Mouse (Mus musculus) heart, postnatal 0 days (tissue): Measurements from ENCODE around the gene Tmem94. TPM values are rescaled to one million over a fixed set of nuclear protein-coding genes. Genes with fewer than 3 reads are reported as not detected.

Experiments
- ATAC-seq: fragments of 200-750 bp; cut with Nextera tagmentation; 2 replicates; pipeline ENCODE4 v1.8.0; 2017; ENCODE audit warnings: low read depth, moderate number of reproducible peaks, moderate library complexity; ENCODE audit not compliant: insufficient read depth
- DNase-seq: peaks from one replicate; pipeline ENCODE4 v3.0.0-alpha.2; 2016; ENCODE audit warnings: low spot score
- H3K27ac ChIP-seq: fragments of 300-500 bp; sonication (generic); 2 replicates; pipeline ENCODE4 v1.5.1; 2014; ENCODE audit warnings: low read depth, mild to moderate bottlenecking
- H3K27me3 ChIP-seq: fragments of 300-500 bp; sonication (generic); 2 replicates; pipeline ENCODE4 v1.6.1; 2014; ENCODE audit warnings: low read length, mixed read lengths; ENCODE audit not compliant: control insufficient read depth, insufficient read depth
- H3K36me3 ChIP-seq: fragments of 300-500 bp; sonication (generic); replicated peaks from 2 replicates; pipeline ENCODE4 v1.6.1; 2014; ENCODE audit warnings: low read length, mixed read lengths; ENCODE audit not compliant: control insufficient read depth, insufficient read depth
- H3K4me1 ChIP-seq: fragments of 300-500 bp; sonication (generic); 2 replicates; pipeline ENCODE4 v1.6.1; 2014; ENCODE audit warnings: antibody characterized with exemption; ENCODE audit not compliant: control insufficient read depth, insufficient read depth
- H3K4me2 ChIP-seq: fragments of 300-500 bp; sonication (generic); 2 replicates; pipeline ENCODE4 v1.6.1; 2014; ENCODE audit warnings: low read depth, mild to moderate bottlenecking, low read length, moderate library complexity
- H3K4me3 ChIP-seq: fragments of 300-500 bp; sonication (generic); 2 replicates; pipeline ENCODE4 v1.5.1; 2014; ENCODE audit warnings: low read depth, low read length
- H3K9ac ChIP-seq: fragments of 300-500 bp; sonication (generic); replicated peaks from 2 replicates; pipeline ENCODE4 v1.6.1; 2014; ENCODE audit warnings: low read depth, low read length, mixed read lengths
- H3K9me3 ChIP-seq: fragments of 300-500 bp; sonication (generic); replicated peaks from 2 replicates; pipeline ENCODE4 v1.6.1; 2016; ENCODE audit warnings: low read length; ENCODE audit not compliant: control insufficient read depth
- CTCF ChIP-seq: IDR thresholded peaks from 2 replicates; pipeline ENCODE4 v1.5.1; 2016; ENCODE audit warnings: antibody characterized with exemption, control low read depth, low read depth
- EP300 ChIP-seq: IDR thresholded peaks from 2 replicates; pipeline ENCODE4 v1.6.1; 2016; ENCODE audit warnings: antibody characterized with exemption, low read depth
- WGBS: fragments of 180-500 bp; shearing (Covaris S2); extraction: QIAGEN DNeasy Blood & Tissue Kit; methylation state at CpG from one replicate; pipeline ENCODE4 v1.1.7; 2014; 5-methylcytosine and 5-hydroxymethylcytosine counted together
- polyA plus RNA-seq: library from polyadenylated mRNA; unstranded; fragments of >200 nt; fragmentation: Nextera tagmentation; extraction: Ambion mirVana; gene quantifications from 2 replicates; pipeline ENCODE4 v1.2.1, GENCODE M21; 2015
- total RNA-seq: library from RNA; depleted of rRNA; stranded (reverse); fragments of >200 nt; gene quantifications from 2 replicates; pipeline ENCODE4 v1.2.3, GENCODE M21; 2014; ENCODE audit warnings: low replicate concordance

The Tmem94 gene
- total and polyA plus RNA-seq, 2 experiments from 2014 or later = 34.0 to 65.0 TPM

DNA sequence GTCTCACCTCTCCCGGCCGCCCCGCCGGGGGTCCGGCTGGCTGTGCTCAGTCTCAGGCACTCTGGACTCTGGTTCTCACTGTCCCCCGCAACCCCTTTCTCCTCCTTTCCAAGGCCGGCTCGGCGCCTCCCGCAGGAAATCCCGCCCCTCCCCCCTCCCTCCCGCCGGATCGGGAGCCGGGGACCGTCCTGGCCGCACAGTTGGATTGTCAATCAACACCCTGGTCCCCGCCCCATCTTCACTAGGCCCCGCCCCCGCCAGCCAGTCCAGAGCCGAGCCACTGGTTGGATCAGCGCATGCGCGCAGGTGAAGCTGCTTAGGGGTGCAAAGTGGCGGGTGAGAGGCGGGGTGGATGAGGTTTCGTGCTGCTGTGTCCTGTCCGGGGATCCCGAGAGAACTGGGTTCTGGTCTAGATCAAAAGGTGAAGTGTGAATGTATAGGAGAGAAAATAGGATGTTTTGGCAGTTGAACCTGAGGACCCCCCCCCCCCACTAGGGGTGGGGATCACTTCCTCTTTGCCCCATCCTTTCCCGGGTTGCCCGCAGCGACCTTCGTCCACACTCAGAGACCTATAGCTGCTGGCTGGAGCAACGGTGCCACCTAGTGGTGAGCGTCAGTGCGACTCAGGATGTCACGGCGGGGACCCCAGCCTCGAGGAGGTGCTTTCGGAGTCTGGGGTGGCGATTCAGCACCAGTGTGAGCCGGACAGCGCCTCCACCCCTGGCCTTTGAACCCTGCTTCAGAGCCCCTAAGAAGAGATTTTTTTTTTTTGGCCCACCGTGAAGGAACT, 48.5 kb downstream of the Tmem94 start, which contains the start of gene Caskin2:
TSS of gene Caskin2 (minus strand) at position 133 of the 790 bp plus-strand sequence.
- Histone ChIP-seq H3K27ac (peak within 1 kb of the TSS; percentile 91), H3K27me3 (no peaks in the 10 kb centered on the region), H3K4me3 (peak within 1 kb of the TSS; percentile 65), H3K4me2 (peak within 1 kb of the TSS; percentile 98), H3K9me3 (no peaks in the 10 kb centered on the region), H3K9ac (peak within 1 kb of the TSS; percentile 77), H3K4me1 (peaks cover 41% of the 10 kb centered on the region), H3K36me3 (peaks cover 10% of the 10 kb centered on the region; the same call in 1 of the 2 replicates)
- WGBS = under 1% methylated on average over 37 of the region's 44 CpGs
- ATAC-seq (peak; percentile 83), DNase-seq (peak; percentile 97)
- peak; percentile 99 for TF ChIP-seq CTCF
- peak; percentile 61 for TF ChIP-seq EP300

DNA sequence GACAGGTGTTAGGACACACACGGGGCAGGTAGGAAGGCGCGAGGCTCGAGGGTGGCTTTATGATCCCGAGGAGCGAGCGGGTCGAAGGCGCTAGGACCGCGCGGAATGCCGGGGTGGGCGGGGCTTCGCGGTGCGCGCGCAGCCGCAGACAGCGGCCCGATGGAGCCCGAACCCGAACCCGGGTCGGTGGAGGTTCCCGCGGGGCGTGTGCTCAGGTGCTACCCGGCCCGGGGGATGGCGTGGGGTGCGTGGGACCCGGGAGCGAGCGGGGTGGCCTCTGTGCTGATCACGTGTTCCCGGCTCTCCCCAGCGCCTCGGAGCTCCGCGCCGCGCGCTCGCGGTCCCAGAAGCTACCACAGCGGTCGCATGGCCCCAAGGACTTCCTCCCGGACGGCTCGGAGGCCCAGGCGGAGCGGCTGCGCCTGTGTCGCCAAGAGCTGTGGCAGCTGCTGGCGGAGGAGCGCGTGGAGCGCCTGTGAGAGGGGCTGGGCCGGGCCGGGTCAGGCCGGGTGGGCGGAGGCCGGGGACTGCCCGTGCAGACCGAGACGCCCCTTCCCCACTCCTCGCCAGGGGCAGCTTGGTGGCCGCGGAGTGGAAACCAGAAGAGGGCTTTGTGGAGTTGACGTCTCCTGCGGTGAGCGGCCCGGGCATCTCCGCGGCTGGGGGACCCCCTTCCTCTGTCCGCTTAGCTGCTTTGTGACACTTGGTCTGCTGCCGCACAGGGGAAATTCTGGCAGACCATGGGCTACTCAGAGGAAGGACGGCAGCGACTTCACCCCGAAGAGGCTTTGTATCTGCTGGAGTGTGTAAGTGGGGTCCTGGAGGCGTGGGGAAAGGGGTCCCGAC, 49.6 kb downstream of the Tmem94 start, which contains the start of gene Tsen54:
TSS of gene Tsen54 (plus strand) at position 120 of the 846 bp plus-strand sequence.
- H3K4me3 ChIP-seq = peak within 1 kb of the TSS; percentile 65
- H3K9ac ChIP-seq = peak within 1 kb of the TSS; percentile 73
- TF ChIP-seq EP300 = no peak
- no peak for TF ChIP-seq CTCF
- peak; percentile 32 for ATAC-seq
- peak within 1 kb of the TSS; percentile 47 for H3K27ac ChIP-seq
- peaks cover 30% of the 10 kb centered on the region for H3K4me1 ChIP-seq
- WGBS = under 1% methylated on average over 83 of the region's 84 CpGs
- no peaks in the 10 kb centered on the region for H3K9me3 ChIP-seq
- peak within 1 kb of the TSS; percentile 98 for H3K4me2 ChIP-seq
- H3K27me3 ChIP-seq = no peaks in the 10 kb centered on the region
- H3K36me3 ChIP-seq = peaks cover 14% of the 10 kb centered on the region
- DNase-seq = peak; percentile 59

DNA sequence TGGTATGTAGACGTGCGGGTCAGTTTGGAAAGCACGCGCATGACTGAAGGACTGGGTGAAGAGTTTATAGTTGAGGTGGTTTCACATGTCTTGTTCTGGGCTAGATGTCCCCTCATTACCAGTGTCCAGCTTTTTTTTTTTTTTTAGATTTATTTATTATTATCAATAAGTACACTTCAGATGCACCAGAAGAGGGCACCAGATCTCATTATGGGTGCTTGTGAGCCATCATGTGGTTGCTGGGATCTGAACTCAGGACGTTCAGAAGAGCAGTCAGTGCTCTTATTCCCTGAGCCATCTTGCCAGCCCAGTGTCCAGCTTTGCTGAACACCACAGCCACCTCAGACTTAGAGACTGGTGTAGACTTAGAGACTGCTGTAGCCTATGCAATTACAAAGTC, 52.1 kb downstream of the Tmem94 start:
- ATAC-seq = no peak
- Histone ChIP-seq H3K4me1 (peaks cover 8% of the 10 kb centered on the region), H3K27ac (no peak overlapping the region), H3K4me2 (no peak overlapping the region), H3K9ac (no peak overlapping the region), H3K4me3 (no peak overlapping the region), H3K36me3 (peaks cover 33% of the 10 kb centered on the region), H3K27me3 (no peaks in the 10 kb centered on the region), H3K9me3 (no peaks in the 10 kb centered on the region)
- no peak for DNase-seq
- TF ChIP-seq CTCF (no peak; the same call in 1 of the 2 replicates), EP300 (no peak)
- WGBS = 86% methylated on average over 5 of the region's 5 CpGs

DNA sequence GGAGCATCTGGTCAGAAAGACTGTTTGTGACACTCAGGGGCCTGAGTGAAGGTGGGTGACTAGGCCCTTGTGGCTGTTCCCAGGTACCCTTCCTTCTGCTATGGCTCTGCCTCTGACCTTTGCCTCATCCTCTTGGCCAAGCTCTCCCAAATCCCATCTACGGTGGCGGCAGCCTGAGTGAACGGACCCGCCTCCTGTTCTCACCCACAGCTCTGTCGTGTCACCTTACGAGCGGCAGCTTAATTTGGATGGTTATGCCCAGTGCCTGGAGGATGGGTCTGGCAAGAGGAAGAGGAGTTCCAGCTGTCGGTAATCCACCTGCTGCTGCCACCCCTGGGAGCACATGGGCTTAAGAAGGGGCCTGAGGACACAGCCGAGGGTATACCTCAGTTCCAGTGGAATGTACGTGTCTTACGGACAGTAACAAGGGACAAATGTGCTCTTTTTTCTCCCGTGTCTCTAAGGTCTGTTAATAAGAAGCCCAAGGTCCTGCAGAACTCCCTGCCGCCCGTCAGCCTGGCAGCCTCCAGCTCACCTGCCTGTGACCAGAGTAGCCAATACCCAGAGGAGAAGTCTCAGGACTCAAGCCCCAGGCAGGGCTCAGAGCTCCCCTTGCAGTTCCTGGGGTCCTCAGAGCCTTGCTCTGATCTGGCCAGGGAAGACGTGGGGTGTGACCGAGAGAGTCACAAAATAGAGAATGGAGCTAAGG, 54.8 kb downstream of the Tmem94 start:
- no peak overlapping the region for H3K9ac ChIP-seq
- TF ChIP-seq CTCF (no peak), EP300 (no peak)

DNA sequence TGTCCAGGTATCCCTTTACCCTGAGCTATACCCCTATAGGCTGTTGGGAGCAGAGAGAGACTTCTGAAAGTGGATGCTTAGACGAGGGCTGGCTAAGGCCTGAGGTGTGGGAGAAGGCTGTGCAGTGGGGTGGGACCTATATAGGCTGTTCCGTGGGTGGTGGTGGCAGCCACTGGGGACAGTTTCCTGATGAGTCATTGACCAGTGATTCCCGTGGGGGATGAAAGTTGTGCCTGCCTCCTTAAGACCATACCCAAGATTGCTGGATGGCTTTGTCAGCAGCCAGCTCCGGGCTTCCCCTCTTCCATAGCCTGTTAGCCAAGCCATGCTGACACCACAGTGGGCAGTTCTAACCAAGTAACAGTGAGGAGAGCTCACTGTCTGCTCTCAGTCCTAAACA, 55.8 kb downstream of the Tmem94 start:
- peaks cover 38% of the 10 kb centered on the region for H3K36me3 ChIP-seq
- DNase-seq (no peak), ATAC-seq (no peak)
- H3K4me1 ChIP-seq = 0 out of 2 replicates have a peak, but pooled peaks cover 7% of the 10 kb centered on the region
- no peak overlapping the region for H3K4me2 ChIP-seq
- 65% methylated on average over 4 of the region's 4 CpGs for WGBS
- no peak overlapping the region for H3K27ac ChIP-seq
- no peak overlapping the region for H3K4me3 ChIP-seq
- no peak overlapping the region for H3K9ac ChIP-seq
- no peaks in the 10 kb centered on the region for H3K9me3 ChIP-seq
- TF ChIP-seq CTCF (no peak), EP300 (no peak)
- no peaks in the 10 kb centered on the region for H3K27me3 ChIP-seq

More for the DNA sequence above, 54.8 kb downstream of the Tmem94 start:
- no peaks in the 10 kb centered on the region for H3K9me3 ChIP-seq
- DNase-seq (no peak), ATAC-seq (no peak)
- H3K4me3 ChIP-seq = no peak overlapping the region
- H3K4me1 ChIP-seq = peaks cover 13% of the 10 kb centered on the region
- 79% methylated on average over 16 of the region's 16 CpGs for WGBS
- no peak overlapping the region for H3K4me2 ChIP-seq
- H3K36me3 ChIP-seq = peaks cover 38% of the 10 kb centered on the region
- no peak overlapping the region for H3K27ac ChIP-seq
- H3K27me3 ChIP-seq = no peaks in the 10 kb centered on the region
